ENCODE assay signal across 22 mouse cellular contexts in the genomic region with DNA sequence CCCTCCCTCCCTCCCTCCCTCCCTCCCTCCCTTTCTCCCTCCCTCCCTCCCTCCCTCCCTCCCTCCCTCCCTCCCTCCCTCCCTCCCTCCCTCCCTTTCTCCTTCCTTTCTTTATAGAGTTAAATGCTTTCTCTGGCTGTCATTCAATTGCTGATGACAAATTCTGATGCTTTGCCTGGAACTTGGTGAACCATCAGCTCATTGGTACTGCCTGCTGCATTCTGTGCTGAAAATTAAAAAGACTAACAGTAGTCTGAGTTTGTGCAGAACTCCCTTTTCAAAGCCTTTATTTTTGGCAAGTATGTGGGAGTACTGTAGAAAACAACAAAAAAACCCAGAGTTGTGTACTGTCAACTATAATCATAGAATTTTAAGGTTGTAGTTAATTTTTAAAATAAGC. TPM values are rescaled to one million over a fixed set of nuclear protein-coding genes. Genes with fewer than 3 reads are reported as not detected.
A peak's percentile ranks its signal among the peaks of the same experiment; 100 is the strongest.
DNase-seq lines count a peak whose midpoint lies in the region; ATAC-seq and TF ChIP-seq lines count a peak whose summit lies in the region.
"Had no signal": no experiment of that assay in that cellular context is flagged by ENCODE, and none has a peak within 500 bp of the region (broad histone marks: within the 10 kb centered on the region; RNA-seq: fewer than 3 reads in every experiment).

No protein-coding gene starts in this region.

- no peak for DNase-seq in layer of hippocampus, adult 2 months (ENCODE audit: low spot score in 2 of 2)
- DNase-seq in layer of hippocampus, postnatal 25 days (ENCODE audit: extremely low spot score in 1 of 2, low spot score in 1 of 2) = no peak
- DNase-seq in adipocyte (ENCODE audit: low spot score) = peak; percentile 37
- DNase-seq in brain, adult 2 months (ENCODE audit: low read depth, low spot score) = peak; percentile 47
- DNase-seq: adrenal gland, adult 8-10 months; adrenal gland, postnatal 14 days; adrenal gland, postnatal 36 days; cerebellum, adult 11 months; cerebellum, adult 18-20 months; cerebellum, adult 8-10 months; cerebellum, adult 9-11 months; cerebellum, postnatal 14 days; cerebellum, postnatal 36 days; embryo, embryonic 11 days had no signal

- H3K9ac ChIP-seq in intestine, postnatal 0 days (ENCODE audit: low read depth, low read length) = no peak overlapping the region
- H3K9ac ChIP-seq: embryonic facial prominence, embryonic 13.5 days; embryonic facial prominence, embryonic 15.5 days; forebrain, embryonic 12.5 days had no signal

- H3K4me1 ChIP-seq in intestine, postnatal 0 days (replicated peaks; ENCODE audit: control insufficient read depth, insufficient read depth, low read length) = no peaks in the 10 kb centered on the region
- H3K4me1 ChIP-seq: embryonic facial prominence, embryonic 13.5 days; embryonic facial prominence, embryonic 15.5 days; forebrain, embryonic 10.5 days; forebrain, embryonic 12.5 days had no signal

- TF ChIP-seq CTCF in layer of hippocampus, adult 2 months (conservative IDR thresholded peaks at IDR 0.05) = no peak
- TF ChIP-seq CTCF in intestine, postnatal 0 days (IDR thresholded peaks at IDR 0.05; ENCODE audit: low read depth) = no peak

- H3K4me2 ChIP-seq in intestine, postnatal 0 days (replicated peaks; ENCODE audit: low read depth) = no peak overlapping the region
- H3K4me2 ChIP-seq: embryonic facial prominence, embryonic 13.5 days; embryonic facial prominence, embryonic 15.5 days; forebrain, embryonic 12.5 days had no signal

- no peak overlapping the region for H3K4me3 ChIP-seq in layer of hippocampus, adult 2 months
- no peak overlapping the region for H3K4me3 ChIP-seq in intestine, postnatal 0 days (ENCODE audit: low read depth, low read length)
- H3K4me3 ChIP-seq: embryonic facial prominence, embryonic 13.5 days; embryonic facial prominence, embryonic 15.5 days; erythroblast, embryonic 14.5 days; forebrain, embryonic 10.5 days; forebrain, embryonic 12.5 days had no signal

- H3K27ac ChIP-seq in layer of hippocampus, adult 2 months = peak overlapping the region; percentile 82
- no peak overlapping the region for H3K27ac ChIP-seq in intestine, postnatal 0 days (ENCODE audit: low read depth, low read length)
- H3K27ac ChIP-seq: embryonic facial prominence, embryonic 13.5 days; embryonic facial prominence, embryonic 15.5 days; forebrain, embryonic 10.5 days; forebrain, embryonic 12.5 days had no signal

- no peaks in the 10 kb centered on the region for H3K36me3 ChIP-seq in intestine, postnatal 0 days (ENCODE audit: control insufficient read depth, insufficient read depth)
- H3K36me3 ChIP-seq: embryonic facial prominence, embryonic 13.5 days; embryonic facial prominence, embryonic 15.5 days; forebrain, embryonic 10.5 days; forebrain, embryonic 12.5 days had no signal

- H3K27me3 ChIP-seq in intestine, postnatal 0 days (replicated peaks; ENCODE audit: control insufficient read depth, insufficient read depth, low read length) = no peaks in the 10 kb centered on the region
- H3K27me3 ChIP-seq: embryonic facial prominence, embryonic 13.5 days; embryonic facial prominence, embryonic 15.5 days; forebrain, embryonic 12.5 days had no signal

- no peaks in the 10 kb centered on the region for H3K9me3 ChIP-seq in intestine, postnatal 0 days (ENCODE audit: control insufficient read depth)
- H3K9me3 ChIP-seq: embryonic facial prominence, embryonic 13.5 days; embryonic facial prominence, embryonic 15.5 days; forebrain, embryonic 10.5 days; forebrain, embryonic 12.5 days had no signal

- ATAC-seq in intestine, postnatal 0 days = no peak
- ATAC-seq: forebrain, embryonic 14.5 days; forebrain, embryonic 16.5 days had no signal

RNA-seq across cellular contexts. Expression of a gene that starts 16.9 kb away (rescaled TPM):
- total RNA-seq in layer of hippocampus, adult 2 months (2021) = 100 to 1,000 TPM; 245 to 249 TPM
- 100 to 1,000 TPM; 227 to 262 TPM for total RNA-seq in layer of hippocampus, postnatal 25 days (2021)
- 14.3 and 18.7 TPM in 2 replicates for polyA plus RNA-seq in intestine, postnatal 0 days (2015; fragmentation: Nextera tagmentation; extraction: Ambion mirVana)

Comparison
In these comparisons a context has a peak if more than half of its experiments do, and no peak if none do; other contexts are left out.
1. DNase-seq: peak in adipocyte (single experiment) and brain, adult 2 months (single experiment); none in layer of hippocampus, adult 2 months (0 of 2) and layer of hippocampus, postnatal 25 days (0 of 2).